Mouse (Mus musculus): ENCODE results near the gene Thsd7b. TPM values are rescaled to one million over a fixed set of nuclear protein-coding genes. Genes with fewer than 3 reads are reported as not detected.
"Not testable (repeated sequence)": the region's sequence is repeated elsewhere in the genome, so short reads cannot be mapped to it uniquely, and the experiment has no call there.

Thsd7b gene
- polyA plus RNA-seq, 1 experiment from 2014 or later: 0.54 TPM

- TF ChIP-seq CTCF (IDR thresholded peaks at IDR 0.05; ENCODE audit: low read depth): no peak
- Histone ChIP-seq H3K4me3 (ENCODE audit: low read depth, low read length) (no peak overlapping the region), H3K9ac (no peak overlapping the region), H3K27me3 (ENCODE audit: insufficient read depth, low read length) (no peaks in the 10 kb centered on the region), H3K9me3 (ENCODE audit: low read depth, low read length) (no peaks in the 10 kb centered on the region), H3K4me2 (no peak overlapping the region), H3K4me1 (ENCODE audit: insufficient read depth) (no peaks in the 10 kb centered on the region), H3K36me3 (ENCODE audit: insufficient read depth) (no peaks in the 10 kb centered on the region), H3K27ac (ENCODE audit: low read depth) (no peak overlapping the region)
- WGBS: 88% methylated on average over 1 of the region's 1 CpGs
- ATAC-seq (ENCODE audit: insufficient read depth) (no peak), DNase-seq (no peak)
Observed at GRCm38 (mm10) chr1:129917568-129917967, 644.5 kb downstream of the Thsd7b start.

DNA sequence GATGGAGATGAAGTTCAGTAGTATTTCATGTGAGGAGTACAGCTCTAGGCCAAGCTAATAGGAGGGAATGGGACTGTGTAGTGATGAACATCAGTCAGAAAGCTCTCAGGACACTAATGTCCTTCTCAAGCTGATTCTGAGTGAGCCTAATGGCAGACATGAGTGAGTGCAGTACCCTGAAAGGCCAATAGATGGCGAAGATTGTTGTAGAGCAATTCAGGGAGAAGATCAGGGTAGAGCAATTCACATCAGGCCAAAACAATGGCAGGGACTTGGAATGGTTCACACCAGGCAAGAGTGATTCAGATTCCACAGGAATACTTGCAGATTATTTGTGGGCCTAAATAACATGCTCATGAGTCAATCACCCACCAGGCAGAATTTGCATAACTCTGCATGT lies 646.3 kb downstream of the Thsd7b start:
- WGBS: 59% methylated on average over 1 of the region's 1 CpGs
- no peaks in the 10 kb centered on the region for H3K4me1 ChIP-seq (ENCODE audit: insufficient read depth)

GRCm38 (mm10) chr1:129931003-129931402 lies 657.9 kb downstream of the Thsd7b start:
- Histone ChIP-seq H3K9me3 (ENCODE audit: low read depth, low read length) (no peaks in the 10 kb centered on the region), H3K27me3 (ENCODE audit: insufficient read depth, low read length) (no peaks in the 10 kb centered on the region), H3K27ac (ENCODE audit: low read depth) (no peak overlapping the region), H3K4me1 (ENCODE audit: insufficient read depth) (no peaks in the 10 kb centered on the region), H3K36me3 (ENCODE audit: insufficient read depth) (no peaks in the 10 kb centered on the region), H3K4me2 (no peak overlapping the region), H3K4me3 (ENCODE audit: low read depth, low read length) (no peak overlapping the region), H3K9ac (no peak overlapping the region)
- TF ChIP-seq CTCF (IDR thresholded peaks at IDR 0.05; ENCODE audit: low read depth): no peak
- DNase-seq (no peak), ATAC-seq (ENCODE audit: insufficient read depth) (no peak)
- WGBS: 96% methylated on average over 2 of the region's 2 CpGs

More for the DNA sequence above, 646.3 kb downstream of the Thsd7b start:
- Histone ChIP-seq H3K4me3 (ENCODE audit: low read depth, low read length) (no peak overlapping the region), H3K27ac (ENCODE audit: low read depth) (no peak overlapping the region), H3K4me2 (no peak overlapping the region), H3K9me3 (ENCODE audit: low read depth, low read length) (no peaks in the 10 kb centered on the region), H3K9ac (no peak overlapping the region), H3K36me3 (ENCODE audit: insufficient read depth) (no peaks in the 10 kb centered on the region), H3K27me3 (ENCODE audit: insufficient read depth, low read length) (no peaks in the 10 kb centered on the region)
- peak; percentile 65 for DNase-seq
- ATAC-seq (ENCODE audit: insufficient read depth): no peak
- peak; percentile 62 for TF ChIP-seq CTCF (IDR thresholded peaks at IDR 0.05; ENCODE audit: low read depth)

DNA sequence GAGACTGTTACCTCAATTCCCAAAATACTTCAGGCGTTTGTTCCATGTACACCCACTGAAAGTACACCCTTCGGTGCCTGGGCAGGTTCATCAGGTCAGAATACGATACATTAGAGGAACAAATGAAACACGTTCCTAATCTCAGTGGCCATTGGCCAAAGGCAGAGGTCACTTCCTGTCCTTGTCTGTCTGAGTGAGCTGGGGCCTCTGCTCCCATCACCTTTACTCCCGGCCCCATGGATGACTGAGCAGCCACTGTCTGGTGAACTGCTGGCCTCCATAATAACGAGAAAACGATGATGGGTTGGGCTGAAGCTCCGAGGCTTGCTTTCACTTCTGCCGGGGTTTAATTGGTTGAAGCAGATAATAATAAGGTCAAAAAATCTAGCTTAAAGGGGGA lies 670.0 kb downstream of the Thsd7b start:
- H3K27ac ChIP-seq (ENCODE audit: low read depth): no peak overlapping the region
- no peaks in the 10 kb centered on the region for H3K27me3 ChIP-seq (ENCODE audit: insufficient read depth, low read length)
- no peak for ATAC-seq (ENCODE audit: insufficient read depth)
- 51% methylated on average over 9 of the region's 9 CpGs for WGBS
- DNase-seq: no peak
- H3K4me1 ChIP-seq (ENCODE audit: insufficient read depth): no peaks in the 10 kb centered on the region
- no peak overlapping the region for H3K4me2 ChIP-seq
- no peak for TF ChIP-seq CTCF (IDR thresholded peaks at IDR 0.05; ENCODE audit: low read depth)
- H3K4me3 ChIP-seq (ENCODE audit: low read depth, low read length): no peak overlapping the region
- H3K36me3 ChIP-seq (ENCODE audit: insufficient read depth): no peaks in the 10 kb centered on the region
- H3K9ac ChIP-seq: no peak overlapping the region
- no peaks in the 10 kb centered on the region for H3K9me3 ChIP-seq (ENCODE audit: low read depth, low read length)

DNA sequence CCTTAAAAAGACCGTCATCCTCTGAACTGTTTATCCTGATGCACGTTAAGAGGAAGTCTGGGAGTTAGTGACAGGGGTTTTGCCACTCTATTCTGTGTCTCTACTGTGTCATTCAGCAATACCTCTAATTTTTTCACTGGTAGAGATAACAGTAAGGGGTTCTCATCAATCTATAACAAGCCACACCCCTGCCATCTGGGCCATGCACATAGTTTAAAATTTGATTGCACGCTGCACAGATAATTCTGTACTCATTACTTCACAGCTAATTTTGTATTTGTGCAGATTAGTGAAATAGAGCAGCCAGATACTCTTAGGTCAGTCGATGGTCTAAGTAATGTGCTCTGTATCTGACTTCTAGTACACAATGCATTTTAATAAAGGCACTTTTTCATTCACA lies 673.9 kb downstream of the Thsd7b start:
- Histone ChIP-seq H3K4me2 (no peak overlapping the region), H3K4me1 (ENCODE audit: insufficient read depth) (no peaks in the 10 kb centered on the region), H3K36me3 (ENCODE audit: insufficient read depth) (no peaks in the 10 kb centered on the region), H3K4me3 (ENCODE audit: low read depth, low read length) (no peak overlapping the region), H3K27ac (ENCODE audit: low read depth) (no peak overlapping the region), H3K27me3 (ENCODE audit: insufficient read depth, low read length) (no peaks in the 10 kb centered on the region), H3K9ac (no peak overlapping the region), H3K9me3 (ENCODE audit: low read depth, low read length) (no peaks in the 10 kb centered on the region)
- ATAC-seq (ENCODE audit: insufficient read depth) (no peak), DNase-seq (no peak)
- WGBS: 36% methylated on average over 4 of the region's 4 CpGs
- TF ChIP-seq CTCF (IDR thresholded peaks at IDR 0.05; ENCODE audit: low read depth): no peak

- WGBS: 59% methylated on average over 1 of the region's 1 CpGs
Observed at GRCm38 (mm10) chr1:129955478-129955877, 682.4 kb downstream of the Thsd7b start.

DNA sequence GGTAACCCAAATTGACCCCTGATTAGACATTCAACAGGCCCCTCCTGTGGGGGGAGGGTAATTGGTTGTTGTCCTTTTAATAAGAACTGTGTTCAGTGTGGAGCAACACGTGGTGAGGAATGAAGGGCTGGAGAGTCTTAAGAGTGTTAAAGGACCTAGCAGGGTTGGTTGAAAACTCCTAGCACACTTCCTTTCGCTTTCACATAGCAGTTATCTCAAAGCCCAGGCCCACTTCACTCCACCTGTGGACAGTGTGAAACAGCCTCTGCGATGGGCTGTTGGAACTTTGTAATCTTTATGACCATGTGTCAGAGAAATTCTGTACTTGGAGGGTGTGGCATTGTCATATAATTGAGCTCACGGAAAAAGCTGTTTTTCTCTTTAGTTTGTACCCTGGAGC lies 683.5 kb downstream of the Thsd7b start:
- Histone ChIP-seq H3K27ac (ENCODE audit: low read depth) (no peak overlapping the region), H3K9ac (no peak overlapping the region), H3K4me2 (no peak overlapping the region), H3K27me3 (ENCODE audit: insufficient read depth, low read length) (no peaks in the 10 kb centered on the region), H3K4me3 (ENCODE audit: low read depth, low read length) (no peak overlapping the region), H3K4me1 (ENCODE audit: insufficient read depth) (no peaks in the 10 kb centered on the region), H3K9me3 (ENCODE audit: low read depth, low read length) (no peaks in the 10 kb centered on the region), H3K36me3 (ENCODE audit: insufficient read depth) (no peaks in the 10 kb centered on the region)
- DNase-seq (no peak), ATAC-seq (ENCODE audit: insufficient read depth) (no peak)
- no peak for TF ChIP-seq CTCF (IDR thresholded peaks at IDR 0.05; ENCODE audit: low read depth)
- 62% methylated on average over 4 of the region's 4 CpGs for WGBS

More at GRCm38 (mm10) chr1:129955478-129955877, 682.4 kb downstream of the Thsd7b start:
- Histone ChIP-seq H3K36me3 (ENCODE audit: insufficient read depth) (no peaks in the 10 kb centered on the region), H3K27ac (ENCODE audit: low read depth) (no peak overlapping the region), H3K4me2 (no peak overlapping the region), H3K27me3 (ENCODE audit: insufficient read depth, low read length) (no peaks in the 10 kb centered on the region), H3K4me1 (ENCODE audit: insufficient read depth) (no peaks in the 10 kb centered on the region), H3K9ac (no peak overlapping the region), H3K4me3 (ENCODE audit: low read depth, low read length) (no peak overlapping the region), H3K9me3 (ENCODE audit: low read depth, low read length) (no peaks in the 10 kb centered on the region)
- ATAC-seq (ENCODE audit: insufficient read depth) (no peak), DNase-seq (no peak)
- no peak for TF ChIP-seq CTCF (IDR thresholded peaks at IDR 0.05; ENCODE audit: low read depth)

DNA sequence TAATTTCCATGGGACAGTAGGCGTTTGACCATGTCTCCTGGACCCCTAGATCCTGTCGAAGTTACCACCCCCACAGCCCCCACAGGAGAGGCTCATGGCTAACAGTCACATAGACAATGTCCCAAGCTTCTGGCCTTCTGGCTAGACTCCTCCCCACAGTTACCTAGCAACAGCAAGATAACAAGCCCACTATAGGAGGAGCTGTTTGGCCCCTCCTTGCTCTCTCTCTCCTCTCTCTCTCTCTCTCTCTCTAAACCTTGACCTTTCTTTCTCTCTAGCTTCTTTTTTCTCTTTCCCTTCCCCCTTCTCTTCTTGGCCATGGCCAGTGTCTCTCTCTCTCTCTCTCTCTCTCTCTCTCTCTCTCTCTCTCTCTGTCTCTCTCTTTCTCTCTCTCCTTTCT lies 686.2 kb downstream of the Thsd7b start:
- H3K27me3 ChIP-seq (ENCODE audit: insufficient read depth, low read length); H3K4me1 ChIP-seq (ENCODE audit: insufficient read depth); H3K27ac ChIP-seq (ENCODE audit: low read depth); DNase-seq; H3K4me2 ChIP-seq; H3K9me3 ChIP-seq (ENCODE audit: low read depth, low read length); H3K36me3 ChIP-seq (ENCODE audit: insufficient read depth); H3K9ac ChIP-seq; ATAC-seq (ENCODE audit: insufficient read depth); H3K4me3 ChIP-seq (ENCODE audit: low read depth, low read length): not testable (repeated sequence)
- WGBS: 51% methylated on average over 2 of the region's 2 CpGs
